Comparison of ENCODE assay signal across 9 mouse cellular contexts in genomic region chr17:17449441-17449770, GRCm38 (mm10). TPM values are rescaled to one million over a fixed set of nuclear protein-coding genes. Genes with fewer than 3 reads are reported as not detected.
DNase-seq lines count a peak whose midpoint lies in the region; ATAC-seq and TF ChIP-seq lines count a peak whose summit lies in the region.
"Had no signal": no experiment of that assay in that cellular context is flagged by ENCODE, and none has a peak within 500 bp of the region (broad histone marks: within the 10 kb centered on the region; RNA-seq: fewer than 3 reads in every experiment).

No protein-coding gene starts in this region.

- no peak for TF ChIP-seq CTCF in CH12.LX (conservative IDR thresholded peaks at IDR 0.05 in 1 of 2, IDR thresholded peaks at IDR 0.05 in 1 of 2; ENCODE audit: low read depth in 2 of 2, low read length in 2 of 2)
- no peak for TF ChIP-seq CTCF in olfactory bulb, adult 2 months (IDR thresholded peaks at IDR 0.05; ENCODE audit: insufficient read depth, low read depth, low read length)

- peak; percentile 43 for DNase-seq in adrenal gland, adult 2 months
- DNase-seq in adrenal gland, adult 8-10 months, result no peak
- DNase-seq in CH12.LX (ENCODE audit: extremely low read depth), result no peak
- peak; percentile 41 for DNase-seq in embryonic facial prominence, embryonic 14.5 days (ENCODE audit: low spot score)
- DNase-seq in liver, embryonic 13.5 days, result no peak
- DNase-seq in thymus, postnatal 4 days, result no peak

- peak overlapping the region; percentile 35 to 53 (median 49) for H3K4me3 ChIP-seq in CH12.LX (replicated peaks in 1 of 3; ENCODE audit: low read depth in 2 of 3, low read length in 2 of 3, poor library complexity in 1 of 3)
- peak overlapping the region; percentile 35 for H3K4me3 ChIP-seq in embryonic facial prominence, embryonic 14.5 days (ENCODE audit: low read depth, low read length)
- H3K4me3 ChIP-seq in hindbrain, embryonic 13.5 days, result peak overlapping the region; percentile 40
- H3K4me3 ChIP-seq in liver, embryonic 13.5 days (replicated peaks), result no peak overlapping the region
- H3K4me3 ChIP-seq in olfactory bulb, adult 2 months (ENCODE audit: insufficient read depth, low read depth, low read length), result no peak overlapping the region

- no peak for TF ChIP-seq POLR2A in CH12.LX (IDR thresholded peaks at IDR 0.05; ENCODE audit: low read depth, low read length)
- TF ChIP-seq POLR2A in olfactory bulb, adult 2 months (IDR thresholded peaks at IDR 0.05; ENCODE audit: insufficient read depth, low read depth, low read length), result no peak

- H3K4me2 ChIP-seq in CH12.LX (ENCODE audit: insufficient read depth, low read depth, poor library complexity, severe bottlenecking), result peak overlapping the region; percentile 94
- H3K4me2 ChIP-seq in embryonic facial prominence, embryonic 14.5 days (ENCODE audit: low read depth, low read length), result peak overlapping the region; percentile 67
- peak overlapping the region; percentile 57 for H3K4me2 ChIP-seq in hindbrain, embryonic 13.5 days
- H3K4me2 ChIP-seq in liver, embryonic 13.5 days, result peak overlapping the region; percentile 43; the same call in 1 of the 2 replicates

- H3K9ac ChIP-seq in CH12.LX (ENCODE audit: insufficient read depth, low read depth), result peak overlapping the region; percentile 58
- peak overlapping the region; percentile 58; the same call in 1 of the 2 replicates for H3K9ac ChIP-seq in embryonic facial prominence, embryonic 14.5 days (ENCODE audit: low read depth, low read length)
- peak overlapping the region; percentile 72 for H3K9ac ChIP-seq in hindbrain, embryonic 13.5 days
- H3K9ac ChIP-seq in liver, embryonic 13.5 days, result no peak overlapping the region

- H3K36me3 ChIP-seq in CH12.LX (replicated peaks in 1 of 2; ENCODE audit: control insufficient read depth in 1 of 2, insufficient read depth in 1 of 2, low read length in 1 of 2), result no peaks in the 10 kb centered on the region
- H3K36me3 ChIP-seq in embryonic facial prominence, embryonic 14.5 days (ENCODE audit: control insufficient read depth, insufficient read depth, low read length), result no peaks in the 10 kb centered on the region
- no peaks in the 10 kb centered on the region for H3K36me3 ChIP-seq in hindbrain, embryonic 13.5 days
- no peaks in the 10 kb centered on the region for H3K36me3 ChIP-seq in liver, embryonic 13.5 days

- H3K27me3 ChIP-seq in CH12.LX (replicated peaks), result no peaks in the 10 kb centered on the region
- H3K27me3 ChIP-seq in embryonic facial prominence, embryonic 14.5 days (replicated peaks; ENCODE audit: control insufficient read depth, insufficient read depth, low read length), result no peaks in the 10 kb centered on the region
- no peaks in the 10 kb centered on the region for H3K27me3 ChIP-seq in hindbrain, embryonic 13.5 days
- peaks cover 6% of the 10 kb centered on the region for H3K27me3 ChIP-seq in liver, embryonic 13.5 days

- dilution Hi-C loops in CH12.LX (cut with MboI; ENCODE audit: extremely low pct_ligation_motif_present, extremely low pct_unique_long_range_greater_than_20kb, low sequenced_read_pairs), result no loop called here

- 15% methylated on average over 5 of the region's 5 CpGs for WGBS in embryonic facial prominence, embryonic 14.5 days
- 6% methylated on average over 5 of the region's 5 CpGs for WGBS in hindbrain, embryonic 13.5 days
- WGBS in liver, embryonic 13.5 days (ENCODE audit: insufficient replicate concordance), result 20% methylated on average over 5 of the region's 5 CpGs
- 17% methylated on average over 5 of the region's 5 CpGs for WGBS in olfactory bulb, adult 2 months

- no peak for TF ChIP-seq EP300 in CH12.LX (IDR thresholded peaks at IDR 0.05; ENCODE audit: low read length)

- H3K79me2 ChIP-seq in CH12.LX (replicated peaks; ENCODE audit: control insufficient read depth, extremely low read depth, insufficient read depth, poor library complexity, severe bottlenecking), result no peaks in the 10 kb centered on the region

- peaks cover 0 to 42% of the 10 kb centered on the region in 2 experiments; a peak in 2 of 4 replicates for H3K4me1 ChIP-seq in CH12.LX (ENCODE audit: control insufficient read depth in 1 of 2, insufficient read depth in 2 of 2)
- peaks cover 16% of the 10 kb centered on the region for H3K4me1 ChIP-seq in embryonic facial prominence, embryonic 14.5 days (ENCODE audit: control insufficient read depth, insufficient read depth, low read length)
- H3K4me1 ChIP-seq in hindbrain, embryonic 13.5 days (replicated peaks), result peaks cover 12% of the 10 kb centered on the region
- H3K4me1 ChIP-seq in liver, embryonic 13.5 days (replicated peaks), result no peaks in the 10 kb centered on the region
- peaks cover 6% of the 10 kb centered on the region for H3K4me1 ChIP-seq in olfactory bulb, adult 2 months (ENCODE audit: control insufficient read depth, insufficient read depth, low read length)

- in situ Hi-C loops in CH12.LX (cut with MboI; ENCODE audit: low pct_ligation_motif_present, low pct_unique_long_range_greater_than_20kb, low sequenced_read_pairs), result no loop called here

- ATAC-seq in embryonic facial prominence, embryonic 14.5 days (ENCODE audit: low read depth), result no peak
- no peak for ATAC-seq in hindbrain, embryonic 13.5 days (ENCODE audit: low FRiP score)
- no peak for ATAC-seq in liver, embryonic 13.5 days (ENCODE audit: low read depth)

- no peak overlapping the region for H3K27ac ChIP-seq in CH12.LX (ENCODE audit: insufficient read depth, low read depth)
- H3K27ac ChIP-seq in embryonic facial prominence, embryonic 14.5 days (replicated peaks; ENCODE audit: low read depth, low read length), result peak overlapping the region; percentile 80
- H3K27ac ChIP-seq in hindbrain, embryonic 13.5 days, result peak overlapping the region; percentile 73; the same call in 1 of the 2 replicates
- no peak overlapping the region for H3K27ac ChIP-seq in liver, embryonic 13.5 days
- peak overlapping the region; percentile 85 for H3K27ac ChIP-seq in olfactory bulb, adult 2 months (ENCODE audit: insufficient read depth, low read depth, low read length)

- no peak for TF ChIP-seq RAD21 in CH12.LX (IDR thresholded peaks at IDR 0.05; ENCODE audit: low read depth, low read length)

- H3K9me3 ChIP-seq in CH12.LX (replicated peaks; ENCODE audit: low read length), result no peaks in the 10 kb centered on the region
- no peaks in the 10 kb centered on the region for H3K9me3 ChIP-seq in embryonic facial prominence, embryonic 14.5 days (ENCODE audit: control insufficient read depth, low read length)
- H3K9me3 ChIP-seq in hindbrain, embryonic 13.5 days, result no peaks in the 10 kb centered on the region
- H3K9me3 ChIP-seq in liver, embryonic 13.5 days (replicated peaks), result no peaks in the 10 kb centered on the region
- H3K9me3 ChIP-seq: megakaryocyte, embryonic 14.5 days had no signal

TF ChIP-seq in CH12.LX, 34 proteins besides CTCF, POLR2A, EP300 and RAD21:
- TF ChIP-seq ZC3H11A (IDR thresholded peaks at IDR 0.05; ENCODE audit: low read depth, low read length) (no peak), SMC3 (IDR thresholded peaks at IDR 0.05; ENCODE audit: low read depth, low read length) (no peak), MYC (IDR thresholded peaks at IDR 0.05; ENCODE audit: low read depth, low read length) (no peak), TCF12 (IDR thresholded peaks at IDR 0.05; ENCODE audit: low read depth, low read length) (no peak), IRF4 (IDR thresholded peaks at IDR 0.05; ENCODE audit: low read depth, low read length) (no peak), NRF1 (IDR thresholded peaks at IDR 0.05; ENCODE audit: low read depth, low read length) (no peak), USF2 (conservative IDR thresholded peaks at IDR 0.05; ENCODE audit: low read depth, low read length) (no peak), NELFE (IDR thresholded peaks at IDR 0.05; ENCODE audit: low read depth, low read length) (no peak), ZKSCAN1 (IDR thresholded peaks at IDR 0.05; ENCODE audit: borderline replicate concordance, low read depth, low read length) (no peak), E2F4 (IDR thresholded peaks at IDR 0.05; ENCODE audit: insufficient replicate concordance, low read depth, low read length) (no peak), ETS1 (conservative IDR thresholded peaks at IDR 0.05; ENCODE audit: low read depth, low read length) (no peak), POLR2AphosphoS2 (IDR thresholded peaks at IDR 0.05; ENCODE audit: low read depth, low read length) (no peak), ZNF384 (IDR thresholded peaks at IDR 0.05; ENCODE audit: low read depth, low read length) (no peak), CHD2 (IDR thresholded peaks at IDR 0.05; ENCODE audit: low read length) (no peak), MAZ (IDR thresholded peaks at IDR 0.05; ENCODE audit: low read depth, low read length) (no peak), PAX5 (IDR thresholded peaks at IDR 0.05; ENCODE audit: low read length) (no peak)

RNA-seq across cellular contexts. Expression of gene Lix1, which starts 46.9 kb away (rescaled TPM):
- total RNA-seq in adrenal gland, adult 2 months (2021), result 10 to 100 TPM in 1 of 2 experiments, 1 to 10 TPM in 1; 6.9 to 10.8 TPM
- polyA plus RNA-seq in adrenal gland, adult 2 months (2012; rRNA removed), result 0.36 and 0.38 TPM in 2 replicates
- 10 to 100 TPM in 3 of 4 experiments, 1 to 10 TPM in 1; 7.9 to 11.3 (median 10.1) TPM for total RNA-seq in adrenal gland, adult 8-10 months (2022)
- total RNA-seq in CH12.LX (2012; rRNA removed) (0.67 and 1.4 TPM in 2 replicates), CH12.LX (2014; rRNA removed) (1.0 TPM in 2 replicates)
- polyA plus RNA-seq in CH12.LX (2012; ENCODE audit: insufficient read length, low read depth), result 0.49 and 0.53 TPM in 2 replicates
- polyA plus RNA-seq in embryonic facial prominence, embryonic 14.5 days (2014; fragmentation: Nextera tagmentation; extraction: Ambion mirVana), result 9.3 and 11.8 TPM in 2 replicates
- polyA plus RNA-seq in hindbrain, embryonic 13.5 days (2015; fragmentation: Nextera tagmentation; extraction: Ambion mirVana), result 9.3 and 12.4 TPM in 2 replicates
- polyA plus RNA-seq in liver, embryonic 13.5 days (2015; fragmentation: Nextera tagmentation; extraction: Ambion mirVana), result 0.36 and 0.37 TPM in 2 replicates
- not detected in 2 replicates for polyA plus RNA-seq in olfactory bulb, adult 2 months (2012; ENCODE audit: insufficient read depth, insufficient read length, low replicate concordance, missing spikeins)

Comparison
In these comparisons a context has a peak if more than half of its experiments do, and no peak if none do; other contexts are left out.
1. DNase-seq: peak in adrenal gland, adult 2 months (single experiment) and embryonic facial prominence, embryonic 14.5 days (single experiment); none in adrenal gland, adult 8-10 months (single experiment), CH12.LX (single experiment), liver, embryonic 13.5 days (single experiment) and thymus, postnatal 4 days (single experiment).
2. H3K27ac ChIP-seq: peak in embryonic facial prominence, embryonic 14.5 days (single experiment), hindbrain, embryonic 13.5 days (single experiment) and olfactory bulb, adult 2 months (single experiment); none in CH12.LX (single experiment) and liver, embryonic 13.5 days (single experiment).
3. H3K4me2 ChIP-seq: peak in every context shown above with its lines; median percentile 94 in CH12.LX; 67 in embryonic facial prominence, embryonic 14.5 days; 57 in hindbrain, embryonic 13.5 days; 43 in liver, embryonic 13.5 days.
4. H3K4me3 ChIP-seq: peak in CH12.LX (3 of 3), embryonic facial prominence, embryonic 14.5 days (single experiment) and hindbrain, embryonic 13.5 days (single experiment); none in liver, embryonic 13.5 days (single experiment) and olfactory bulb, adult 2 months (single experiment).